Mouse (Mus musculus): ENCODE results near the gene Phrf1. TPM values are rescaled to one million over a fixed set of nuclear protein-coding genes. Genes with fewer than 3 reads are reported as not detected.

Gene Phrf1
- total and polyA plus RNA-seq, 3 experiments, result 10.2 to 32.1 (median 26.8) TPM

DNA sequence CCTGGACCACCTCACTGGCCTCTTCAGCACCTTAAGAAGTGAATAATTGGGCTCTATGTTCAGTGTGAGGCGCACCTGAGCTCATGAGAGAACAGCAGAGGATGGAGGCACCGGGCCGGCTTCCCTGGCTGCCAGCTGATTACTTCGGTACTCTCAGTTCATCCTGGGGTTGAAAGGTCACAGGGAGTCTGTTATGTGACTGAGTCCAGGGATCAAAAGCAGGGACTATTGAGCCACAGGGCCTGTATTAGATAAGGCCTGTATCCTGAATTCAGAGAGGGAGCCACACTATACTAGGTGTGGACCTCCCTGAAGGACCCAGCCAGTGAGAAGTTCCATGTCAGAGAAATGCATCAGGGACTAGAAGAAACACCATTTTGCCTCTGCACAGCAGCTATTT lies 76.0 kb downstream of the Phrf1 start:
- Histone ChIP-seq H3K27ac (no peak overlapping the region), H3K4me3 (no peak overlapping the region), H3K36me3 (ENCODE audit: control insufficient read depth, insufficient read depth, low read length) (no peaks in the 10 kb centered on the region), H3K79me2 (replicated peaks; ENCODE audit: control insufficient read depth, insufficient read depth, low read length) (no peaks in the 10 kb centered on the region), H3K27me3 (ENCODE audit: control insufficient read depth, insufficient read depth, low read length) (no peaks in the 10 kb centered on the region), H3K4me1 (ENCODE audit: control insufficient read depth, insufficient read depth, low read length) (no peaks in the 10 kb centered on the region), H3K9ac (ENCODE audit: low read depth, low read length) (no peak overlapping the region)
- no peak for TF ChIP-seq POLR2A (IDR thresholded peaks at IDR 0.05; ENCODE audit: insufficient read depth, low read depth, low read length)
- TF ChIP-seq EP300 (IDR thresholded peaks at IDR 0.05; ENCODE audit: insufficient read depth, low read depth, low read length), result no peak
- no peak for TF ChIP-seq CTCF (IDR thresholded peaks at IDR 0.05)
- 88% methylated on average over 4 of the region's 4 CpGs for WGBS
- no peak for DNase-seq
- intact Hi-C loops (cut with DNase I), result no loop called here

Small RNAs within 50 kb of the gene (microRNA-seq; reads per million reads assigned to microRNA genes)
- 109 to 471 reads per million in 2 experiments for gene Mir210

Other genes starting within 250 kb of the Phrf1 start
Only the 30 nearest of the 31 such genes appear.
- 100 to 1,000 TPM; 115 to 123 TPM for gene Ifitm3, start 218.0 kb upstream of the Phrf1 start, total RNA-seq (2021)
- 274 and 332 TPM in 2 replicates for gene Ifitm3, start 218.0 kb upstream of the Phrf1 start, polyA plus RNA-seq (2012; rRNA removed)
- gene Ifitm6, start 210.9 kb upstream of the Phrf1 start, total RNA-seq (2021), result 1 to 10 TPM in 1 of 2 experiments, under 1 TPM in 1; 0.36 to 1.0 TPM
- gene Ifitm6, start 210.9 kb upstream of the Phrf1 start, polyA plus RNA-seq (2012; rRNA removed), result 4.6 and 5.1 TPM in 2 replicates
- gene Gm17387, start 199.7 kb upstream of the Phrf1 start, total RNA-seq (2021), result not detected
- gene Gm17387, start 199.7 kb upstream of the Phrf1 start, polyA plus RNA-seq (2012; rRNA removed), result not detected in 2 replicates
- under 1 TPM in 1 of 2 experiments, not detected in 1; 0.07 TPM for gene B4galnt4, start 167.7 kb upstream of the Phrf1 start, total RNA-seq (2021)
- 0.04 and 0.06 TPM in 2 replicates for gene B4galnt4, start 167.7 kb upstream of the Phrf1 start, polyA plus RNA-seq (2012; rRNA removed)
- gene Pkp3, start 150.6 kb upstream of the Phrf1 start, total RNA-seq (2021), result under 1 TPM; 0.20 to 0.21 TPM
- 0.35 and 1.6 TPM in 2 replicates for gene Pkp3, start 150.6 kb upstream of the Phrf1 start, polyA plus RNA-seq (2012; rRNA removed)
- gene Sigirr, start 128.2 kb upstream of the Phrf1 start, total RNA-seq (2021), result 1 to 10 TPM; 4.5 to 7.0 TPM
- gene Sigirr, start 128.2 kb upstream of the Phrf1 start, polyA plus RNA-seq (2012; rRNA removed), result 9.4 and 10.2 TPM in 2 replicates
- gene Ano9, start 111.0 kb upstream of the Phrf1 start, total RNA-seq (2021), result under 1 TPM in 1 of 2 experiments, not detected in 1; 0.39 TPM
- gene Ano9, start 111.0 kb upstream of the Phrf1 start, polyA plus RNA-seq (2012; rRNA removed), result 0.09 and 0.53 TPM in 2 replicates
- gene Ptdss2, start 106.4 kb upstream of the Phrf1 start, total RNA-seq (2021), result 10 to 100 TPM; 25.9 to 29.7 TPM
- gene Ptdss2, start 106.4 kb upstream of the Phrf1 start, polyA plus RNA-seq (2012; rRNA removed), result 22.4 and 39.2 TPM in 2 replicates
- 10 to 100 TPM; 62.9 to 73.9 TPM for gene Rnh1, start 55.9 kb upstream of the Phrf1 start, total RNA-seq (2021)
- 73.2 and 96.7 TPM in 2 replicates for gene Rnh1, start 55.9 kb upstream of the Phrf1 start, polyA plus RNA-seq (2012; rRNA removed)
- 100 to 1,000 TPM in 1 of 2 experiments, 10 to 100 TPM in 1; 90.8 to 105 TPM for gene Hras, start 34.8 kb upstream of the Phrf1 start, total RNA-seq (2021)
- 63.7 and 79.9 TPM in 2 replicates for gene Hras, start 34.8 kb upstream of the Phrf1 start, polyA plus RNA-seq (2012; rRNA removed)
- 1 to 10 TPM; 2.3 to 3.1 TPM for gene Lrrc56, start 34.6 kb upstream of the Phrf1 start, total RNA-seq (2021)
- 4.6 and 4.9 TPM in 2 replicates for gene Lrrc56, start 34.6 kb upstream of the Phrf1 start, polyA plus RNA-seq (2012; rRNA removed)
- gene Lmntd2, start 14.7 kb upstream of the Phrf1 start, total RNA-seq (2021), result not detected
- 0.18 and 0.20 TPM in 2 replicates for gene Lmntd2, start 14.7 kb upstream of the Phrf1 start, polyA plus RNA-seq (2012; rRNA removed)
- under 1 TPM; 0.25 to 0.42 TPM for gene Rassf7, start 12.9 kb upstream of the Phrf1 start, total RNA-seq (2021)
- 2.2 and 3.3 TPM in 2 replicates for gene Rassf7, start 12.9 kb upstream of the Phrf1 start, polyA plus RNA-seq (2012; rRNA removed)
- 1 to 10 TPM; 3.3 to 3.4 TPM for gene Irf7, start 37.7 kb downstream of the Phrf1 start, total RNA-seq (2021)
- 24.6 and 25.2 TPM in 2 replicates for gene Irf7, start 37.7 kb downstream of the Phrf1 start, polyA plus RNA-seq (2012; rRNA removed)
- gene Cdhr5, start 48.0 kb downstream of the Phrf1 start, total RNA-seq (2021), result not detected
- 0.26 TPM in 1 of 2 replicates, not detected in the other for gene Cdhr5, start 48.0 kb downstream of the Phrf1 start, polyA plus RNA-seq (2012; rRNA removed)
- not detected for gene Sct, start 50.3 kb downstream of the Phrf1 start, total RNA-seq (2021)
- gene Sct, start 50.3 kb downstream of the Phrf1 start, polyA plus RNA-seq (2012; rRNA removed), result not detected in 2 replicates
- not detected for gene Drd4, start 63.2 kb downstream of the Phrf1 start, total RNA-seq (2021)
- 0.04 TPM in 1 of 2 replicates, not detected in the other for gene Drd4, start 63.2 kb downstream of the Phrf1 start, polyA plus RNA-seq (2012; rRNA removed)
- gene Deaf1, start 98.9 kb downstream of the Phrf1 start, total RNA-seq (2021), result 10 to 100 TPM; 10.8 to 13.5 TPM
- gene Deaf1, start 98.9 kb downstream of the Phrf1 start, polyA plus RNA-seq (2012; rRNA removed), result 9.7 and 9.8 TPM in 2 replicates
- 10 to 100 TPM; 13.5 to 14.9 TPM for gene Tmem80, start 99.0 kb downstream of the Phrf1 start, total RNA-seq (2021)
- gene Tmem80, start 99.0 kb downstream of the Phrf1 start, polyA plus RNA-seq (2012; rRNA removed), result 28.9 and 34.5 TPM in 2 replicates
- gene Eps8l2, start 110.1 kb downstream of the Phrf1 start, total RNA-seq (2021), result 1 to 10 TPM; 3.8 to 4.3 TPM
- 5.8 and 8.9 TPM in 2 replicates for gene Eps8l2, start 110.1 kb downstream of the Phrf1 start, polyA plus RNA-seq (2012; rRNA removed)
- gene Taldo1, start 163.4 kb downstream of the Phrf1 start, total RNA-seq (2021), result 100 to 1,000 TPM; 110 to 116 TPM
- gene Taldo1, start 163.4 kb downstream of the Phrf1 start, polyA plus RNA-seq (2012; rRNA removed), result 132 and 135 TPM in 2 replicates
- gene Gatd1, start 185.4 kb downstream of the Phrf1 start, total RNA-seq (2021), result 10 to 100 TPM; 13.4 to 14.9 TPM
- 23.4 and 29.5 TPM in 2 replicates for gene Gatd1, start 185.4 kb downstream of the Phrf1 start, polyA plus RNA-seq (2012; rRNA removed)
- 1 to 10 TPM; 1.0 to 1.4 TPM for gene Cend1, start 200.7 kb downstream of the Phrf1 start, total RNA-seq (2021)
- 1.8 and 2.6 TPM in 2 replicates for gene Cend1, start 200.7 kb downstream of the Phrf1 start, polyA plus RNA-seq (2012; rRNA removed)
- 10 to 100 TPM; 55.8 to 72.6 TPM for gene Slc25a22, start 209.1 kb downstream of the Phrf1 start, total RNA-seq (2021)
- gene Slc25a22, start 209.1 kb downstream of the Phrf1 start, polyA plus RNA-seq (2012; rRNA removed), result 85.8 and 88.9 TPM in 2 replicates
- under 1 TPM; 0.37 to 0.70 TPM for gene Pidd1, start 215.2 kb downstream of the Phrf1 start, total RNA-seq (2021)
- 1.8 and 2.0 TPM in 2 replicates for gene Pidd1, start 215.2 kb downstream of the Phrf1 start, polyA plus RNA-seq (2012; rRNA removed)
- gene Rplp2, start 218.6 kb downstream of the Phrf1 start, total RNA-seq (2021), result 100 to 1,000 TPM; 848 to 928 TPM
- gene Rplp2, start 218.6 kb downstream of the Phrf1 start, polyA plus RNA-seq (2012; rRNA removed), result 404 and 421 TPM in 2 replicates
- gene Pnpla2, start 226.4 kb downstream of the Phrf1 start, total RNA-seq (2021), result 100 to 1,000 TPM; 398 to 572 TPM
- 597 and 669 TPM in 2 replicates for gene Pnpla2, start 226.4 kb downstream of the Phrf1 start, polyA plus RNA-seq (2012; rRNA removed)
- gene Cracr2b, start 232.3 kb downstream of the Phrf1 start, total RNA-seq (2021), result 10 to 100 TPM; 15.4 to 19.4 TPM
- 23.8 and 35.0 TPM in 2 replicates for gene Cracr2b, start 232.3 kb downstream of the Phrf1 start, polyA plus RNA-seq (2012; rRNA removed)
- gene Cd151, start 238.6 kb downstream of the Phrf1 start, total RNA-seq (2021), result 100 to 1,000 TPM; 272 to 334 TPM
- gene Cd151, start 238.6 kb downstream of the Phrf1 start, polyA plus RNA-seq (2012; rRNA removed), result 395 and 491 TPM in 2 replicates
- 10 to 100 TPM; 71.7 to 82.8 TPM for gene Polr2l, start 246.3 kb downstream of the Phrf1 start, total RNA-seq (2021)
- 62.6 and 64.4 TPM in 2 replicates for gene Polr2l, start 246.3 kb downstream of the Phrf1 start, polyA plus RNA-seq (2012; rRNA removed)